Mouse (Mus musculus): ENCODE data around the gene Gm13199. TPM values are rescaled to one million over a fixed set of nuclear protein-coding genes. Genes with fewer than 3 reads are reported as not detected.

Gene Gm13199
- total RNA-seq, 2 experiments from 2014 or later, result 2.8 to 3.3 TPM

GRCm38 (mm10) chr2:5821264-5821663 lies 41.5 kb downstream of the Gm13199 start:
- no peak for DNase-seq

Other genes starting within 250 kb of the Gm13199 start
- 100 to 1,000 TPM; 168 to 171 TPM for gene Camk1d, start 148.4 kb downstream of the Gm13199 start, total RNA-seq (2021)
- gene Nudt5, start 17.9 kb downstream of the Gm13199 start, total RNA-seq (2021), result 10 to 100 TPM; 24.3 TPM
- 100 to 1,000 TPM; 141 to 155 TPM for gene Cdc123, start 17.8 kb downstream of the Gm13199 start, total RNA-seq (2021)
- 100 to 1,000 TPM in 1 of 2 experiments, 10 to 100 TPM in 1; 92.0 to 108 TPM for gene Sec61a2, start 32.5 kb upstream of the Gm13199 start, total RNA-seq (2021)
- gene Dhtkd1, start 79.9 kb upstream of the Gm13199 start, total RNA-seq (2021), result 1 to 10 TPM; 8.2 to 8.9 TPM
- gene Upf2, start 88.5 kb upstream of the Gm13199 start, total RNA-seq (2021), result 10 to 100 TPM; 46.4 to 48.2 TPM

All from layer of hippocampus, postnatal 36 days (tissue).